Mouse (Mus musculus): ENCODE data around the gene Dglucy.

The Dglucy gene

DNA sequence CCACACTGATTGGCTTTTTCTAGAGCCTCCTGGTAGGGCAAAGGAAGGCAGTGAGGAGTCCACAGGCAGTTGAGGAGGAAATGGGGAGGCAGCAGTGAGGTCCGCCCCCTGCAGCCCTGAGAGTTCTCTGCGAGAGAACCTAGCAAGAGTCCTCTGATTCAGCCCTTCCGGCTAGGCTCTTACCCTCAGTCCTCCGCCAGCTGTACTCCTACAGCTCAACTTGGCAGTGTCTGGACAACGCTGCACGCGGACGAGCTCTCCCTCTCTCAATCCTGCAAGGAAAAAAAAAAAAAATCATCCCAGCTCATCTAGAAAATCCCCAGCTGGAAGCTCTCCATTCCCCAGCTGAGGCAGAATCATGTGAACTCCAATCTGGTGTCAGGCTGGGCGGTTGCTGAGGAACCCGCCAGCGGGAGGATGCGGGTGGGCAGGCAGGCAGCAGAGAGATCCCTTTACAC lies 109.0 kb downstream of the Dglucy start:
- peak; percentile 73 for DNase-seq

DNA sequence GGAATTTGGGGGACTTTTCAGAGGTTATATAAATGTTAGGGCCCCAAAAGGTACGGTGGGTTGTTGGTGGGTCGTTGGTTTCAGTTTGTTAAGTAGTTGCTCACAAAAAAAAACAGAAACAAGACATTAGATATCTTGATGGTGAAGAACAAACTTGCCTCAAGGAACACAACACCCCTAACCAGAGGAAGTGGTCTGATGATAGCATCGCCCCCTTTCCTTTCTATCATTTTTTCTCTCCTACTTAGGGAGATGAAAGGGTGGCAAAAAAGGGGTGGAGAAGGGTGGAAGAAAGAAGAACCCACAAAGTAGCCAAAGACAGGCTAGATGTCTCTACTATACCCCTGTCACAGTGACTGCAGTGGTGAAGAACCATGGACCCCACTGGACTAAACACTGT lies 111.7 kb downstream of the Dglucy start:
- DNase-seq = no peak

DNA sequence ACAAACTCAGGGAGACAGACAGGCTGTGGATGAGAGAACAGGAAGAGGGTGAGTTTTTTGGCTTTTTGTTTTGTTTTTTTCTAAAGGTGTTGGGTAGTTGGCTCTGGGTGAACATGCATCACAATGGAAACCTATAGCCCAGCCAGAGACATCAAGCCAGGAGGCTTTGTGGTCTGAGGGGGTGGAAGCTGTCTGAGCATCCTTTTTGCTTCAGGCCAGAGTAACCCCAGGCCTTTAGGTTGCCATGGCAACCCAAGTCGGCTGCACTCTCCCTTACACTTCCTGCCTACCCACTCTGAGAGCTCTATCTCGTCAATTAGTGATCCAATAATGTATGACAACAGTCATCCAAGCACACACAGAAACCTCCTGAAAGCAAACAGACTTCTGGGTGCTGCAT lies 116.6 kb downstream of the Dglucy start:
- no peak for DNase-seq

DNA sequence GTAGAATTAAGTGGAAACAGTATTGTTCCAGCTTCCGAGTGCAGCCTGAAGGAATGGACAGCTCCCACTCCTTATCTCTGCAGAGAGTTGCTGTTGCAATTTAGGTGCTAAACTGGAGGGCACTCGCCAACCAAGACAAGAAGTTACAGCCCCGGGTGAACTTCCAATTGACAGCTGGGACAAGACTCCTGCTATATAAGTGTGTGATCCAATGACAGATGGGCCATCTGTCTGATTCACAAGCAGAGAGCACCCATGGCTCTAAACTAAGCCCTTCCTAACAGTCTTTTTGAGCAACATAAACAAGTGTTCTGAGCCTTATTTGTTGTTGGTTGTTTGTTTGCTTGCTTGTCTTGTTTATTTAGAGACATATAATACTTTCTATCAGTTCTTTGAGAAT lies 117.8 kb downstream of the Dglucy start:
- DNase-seq = no peak

DNA sequence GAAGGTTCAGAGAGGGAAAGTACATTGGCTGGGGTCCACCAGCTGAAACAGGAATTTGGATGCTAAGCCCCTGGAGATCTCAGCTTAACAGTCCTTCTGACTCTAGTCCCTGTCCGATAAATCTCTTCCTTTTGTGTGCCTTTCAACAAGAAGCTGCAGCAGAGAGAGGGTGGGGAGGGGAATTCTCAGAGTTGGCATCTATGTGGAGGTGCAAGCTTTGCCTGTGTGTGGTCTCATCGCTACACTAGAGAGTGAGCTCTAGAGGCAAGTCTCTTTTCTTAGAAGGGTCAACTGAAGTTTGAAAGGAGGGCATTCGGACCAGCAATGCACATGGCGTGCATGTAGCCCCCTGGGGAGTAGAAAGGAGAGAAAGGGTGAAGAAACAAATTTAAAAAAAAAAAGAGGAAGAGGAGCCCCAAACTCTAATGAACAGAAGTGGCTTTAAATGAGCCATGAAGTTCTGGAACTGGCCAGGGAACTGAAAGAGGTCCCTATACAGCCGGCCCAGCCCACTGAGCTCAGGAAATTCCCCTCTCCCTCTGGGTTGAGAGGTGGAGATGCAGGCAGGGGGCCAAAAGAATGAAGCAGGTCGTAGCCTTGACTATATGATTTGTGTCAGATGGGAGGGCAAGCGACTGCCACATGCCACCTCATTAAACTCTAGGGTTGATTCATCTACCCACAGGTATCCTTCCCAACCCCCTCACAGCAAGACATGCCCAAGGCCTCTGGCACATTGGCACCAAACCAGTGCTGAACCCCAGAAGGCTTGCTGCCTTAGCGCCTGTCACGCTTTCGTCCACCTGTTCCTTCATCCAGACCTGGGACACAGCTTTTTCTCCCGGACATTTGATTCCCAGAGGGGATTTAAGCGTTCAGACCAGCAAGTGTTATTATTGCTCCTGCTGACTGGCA lies 119.1 kb downstream of the Dglucy start:
- DNase-seq = no peak

DNA sequence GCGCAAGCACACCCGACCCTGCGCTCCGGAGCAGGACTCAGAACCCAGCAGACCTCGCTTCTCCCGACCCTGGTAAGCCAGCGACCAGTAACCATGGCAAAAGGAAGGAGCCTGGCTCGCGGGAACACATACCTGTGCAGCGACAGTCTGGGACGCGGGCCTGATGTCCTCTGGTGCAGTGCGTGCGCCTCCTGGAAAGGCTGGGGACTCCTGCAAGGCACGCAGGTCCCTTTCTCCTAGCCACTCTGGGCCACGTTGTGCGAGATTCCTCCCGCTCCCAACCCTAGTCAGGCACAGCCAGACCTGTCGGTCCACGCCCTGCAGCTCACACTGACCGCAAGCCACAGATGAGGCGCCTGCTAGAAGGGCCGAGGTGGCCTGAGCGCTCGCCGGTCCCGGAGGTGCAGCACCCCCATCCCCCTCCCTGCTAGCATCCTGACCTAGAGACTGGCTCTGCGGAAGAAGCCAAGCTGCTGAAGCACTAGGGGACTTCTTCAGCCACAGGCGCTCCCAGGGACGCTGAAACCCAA lies 120.3 kb downstream of the Dglucy start:
- no peak for DNase-seq

DNA sequence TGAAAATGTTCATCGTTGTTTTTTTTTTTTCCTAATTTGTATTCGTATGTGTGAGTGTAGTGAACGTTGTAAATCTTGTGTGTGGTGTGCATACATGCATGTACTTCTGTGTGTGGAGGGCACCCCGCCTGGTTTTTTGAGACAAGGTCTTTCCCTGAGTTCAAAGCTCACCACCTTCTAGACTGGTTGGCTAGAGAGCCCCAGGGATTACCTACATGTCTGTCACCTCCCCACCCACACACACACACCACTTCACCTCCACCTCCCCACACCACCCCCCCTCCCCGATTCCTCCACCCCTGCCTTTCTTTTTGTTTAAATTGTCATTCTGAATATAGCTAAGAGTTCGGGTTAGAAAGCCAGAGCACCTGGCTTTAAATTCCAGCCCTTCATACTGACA lies 122.0 kb downstream of the Dglucy start:
- no peak for DNase-seq

DNA sequence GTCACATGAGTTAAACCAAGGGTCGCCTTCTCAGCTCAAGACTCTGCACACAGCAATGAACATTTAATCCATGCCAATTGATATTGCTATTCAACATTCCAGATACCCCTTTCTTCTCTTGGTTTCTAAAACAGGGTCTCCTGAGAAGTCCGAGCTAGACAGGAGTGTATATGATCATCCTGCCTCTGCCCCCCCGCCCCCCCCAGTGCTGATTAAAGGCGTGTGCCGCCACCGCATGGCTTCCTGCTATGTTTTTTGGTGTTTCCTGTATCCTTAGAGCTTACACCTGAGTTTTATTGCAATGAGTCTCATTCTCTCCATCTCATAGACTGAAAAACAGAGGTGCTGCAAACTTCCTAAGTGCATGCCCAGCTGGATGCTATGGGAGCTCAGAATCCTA lies 122.5 kb downstream of the Dglucy start:
- no peak for DNase-seq

DNA sequence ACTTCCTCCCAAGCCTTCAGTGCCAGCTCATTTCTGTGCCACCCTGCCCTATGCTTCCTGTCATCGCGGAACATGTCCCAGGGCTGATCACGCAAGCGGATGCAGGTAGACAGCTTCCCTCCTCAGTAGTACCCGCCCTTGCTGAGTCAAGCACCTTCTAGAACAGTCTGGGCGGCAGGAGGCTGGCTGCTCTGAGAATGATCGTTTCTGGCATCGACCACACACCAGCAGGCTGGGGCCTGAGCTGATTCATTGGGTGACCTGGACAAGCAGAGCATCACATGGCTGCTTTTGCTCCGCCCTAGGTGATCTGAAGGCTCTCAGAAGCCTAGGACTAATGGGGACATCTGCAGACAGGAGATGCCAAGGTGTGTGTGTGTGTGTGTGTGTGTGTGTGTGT lies 124.9 kb downstream of the Dglucy start:
- no peak for DNase-seq

DNA sequence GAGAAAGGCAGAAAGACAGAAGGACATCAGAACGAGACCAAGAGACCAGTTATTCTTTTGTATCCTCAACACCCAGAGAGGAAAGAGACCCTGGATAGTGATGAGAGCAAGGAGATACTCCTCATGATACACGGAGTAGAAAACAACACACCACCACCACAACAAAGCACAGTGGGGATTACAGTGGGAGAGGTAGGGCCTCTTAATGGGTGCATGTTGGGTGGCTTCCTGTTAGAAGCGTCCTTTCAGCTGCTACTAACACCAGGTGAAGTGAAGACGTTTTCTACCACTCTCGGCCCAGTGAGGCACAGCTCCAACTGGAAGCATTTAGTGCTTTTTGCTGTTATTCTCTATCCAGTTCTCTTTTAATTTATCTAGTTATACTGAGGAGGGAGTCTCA lies 128.0 kb downstream of the Dglucy start:
- DNase-seq = no peak

DNA sequence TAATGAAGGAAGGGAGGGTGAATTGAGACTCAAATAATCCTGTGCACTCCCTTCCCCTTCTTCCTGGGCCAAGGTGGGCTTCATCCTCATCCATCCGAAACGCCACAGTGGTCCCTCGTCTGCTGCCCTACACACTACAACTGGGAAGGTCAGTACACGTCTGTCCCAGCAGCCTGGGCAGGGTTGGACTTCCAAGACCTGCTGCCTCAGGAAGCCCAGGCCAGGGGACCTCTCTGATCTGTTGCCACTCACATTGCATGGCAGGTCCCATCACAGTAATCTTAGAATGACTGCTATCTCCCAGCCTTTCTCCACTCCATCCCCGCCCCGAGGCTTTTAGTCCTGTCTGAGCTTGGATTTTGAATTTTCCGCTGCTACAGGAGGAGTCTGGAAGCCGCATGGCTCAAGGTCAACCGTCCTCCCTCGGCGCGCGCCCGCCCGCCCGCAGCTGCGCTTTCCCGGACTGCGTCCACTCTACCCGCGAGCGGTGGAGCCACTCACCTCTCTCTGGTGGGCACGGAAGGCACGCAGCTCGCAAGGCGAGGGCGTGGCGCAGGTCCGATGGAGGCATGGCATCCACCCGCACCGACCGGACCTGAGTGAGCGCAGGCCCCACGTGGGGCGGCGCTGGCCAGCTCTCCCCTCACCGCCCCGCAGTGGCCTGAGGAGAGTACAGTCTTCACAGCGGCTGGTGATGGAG lies 128.9 kb downstream of the Dglucy start, which contains the start of gene Gpr68:
Gpr68 (minus strand) TSS at position 601 of the 700 bp plus-strand sequence.
- DNase-seq = no peak

DNA sequence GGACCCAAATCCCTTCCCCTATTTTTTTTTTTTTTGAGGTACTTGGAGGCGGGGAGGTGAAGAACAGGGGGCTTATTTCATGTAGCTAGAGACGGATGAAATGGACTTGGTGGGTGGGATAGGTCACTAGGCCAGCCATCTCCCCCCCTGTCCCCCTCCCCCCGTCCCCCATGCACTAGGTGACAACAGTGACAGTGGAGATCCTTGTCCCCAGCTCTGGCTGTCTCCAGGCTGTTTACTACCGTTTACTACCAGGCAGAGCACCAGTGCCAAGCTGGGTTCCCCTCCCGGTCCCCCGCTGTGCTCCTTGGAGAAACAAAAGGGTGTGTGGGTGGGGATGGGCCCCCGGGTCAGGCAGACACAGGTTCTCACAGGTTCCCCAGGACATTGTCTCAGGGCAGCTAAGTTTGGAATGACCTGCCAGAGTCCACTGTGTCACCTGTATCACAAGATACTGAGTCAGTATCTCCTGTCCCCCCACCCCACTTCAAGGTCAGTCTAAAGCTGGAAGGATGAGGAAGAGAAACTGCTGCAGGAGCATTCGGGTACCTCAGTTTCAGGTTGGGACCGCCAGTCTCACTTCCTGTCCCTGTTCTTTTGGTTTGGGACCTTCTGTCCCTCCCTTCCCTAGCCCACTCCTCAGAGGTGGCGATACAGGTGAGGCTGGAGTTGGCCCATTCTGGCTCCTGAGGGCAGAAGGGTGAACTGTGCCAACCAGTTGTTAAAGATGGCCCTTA lies 129.6 kb downstream of the Dglucy start:
- no peak for DNase-seq

DNA sequence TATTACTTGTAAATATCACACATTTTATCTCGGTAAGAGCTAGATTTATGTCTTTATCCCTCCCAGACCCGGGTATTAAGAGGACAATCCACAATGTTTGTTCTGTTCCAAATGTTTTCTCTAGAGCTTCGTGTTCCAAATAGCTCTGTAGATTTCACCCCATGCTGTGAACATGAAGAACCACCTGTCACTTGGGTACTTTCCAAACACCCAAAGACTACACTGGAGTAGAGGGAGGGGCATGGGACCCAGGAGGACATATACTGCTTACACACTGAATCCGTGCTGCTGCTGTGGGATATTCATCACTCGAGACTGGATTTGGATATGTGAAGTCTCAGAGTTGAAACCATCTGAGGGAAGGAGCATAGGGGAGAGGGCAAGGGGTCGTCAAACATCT lies 130.9 kb downstream of the Dglucy start:
- DNase-seq = no peak

DNA sequence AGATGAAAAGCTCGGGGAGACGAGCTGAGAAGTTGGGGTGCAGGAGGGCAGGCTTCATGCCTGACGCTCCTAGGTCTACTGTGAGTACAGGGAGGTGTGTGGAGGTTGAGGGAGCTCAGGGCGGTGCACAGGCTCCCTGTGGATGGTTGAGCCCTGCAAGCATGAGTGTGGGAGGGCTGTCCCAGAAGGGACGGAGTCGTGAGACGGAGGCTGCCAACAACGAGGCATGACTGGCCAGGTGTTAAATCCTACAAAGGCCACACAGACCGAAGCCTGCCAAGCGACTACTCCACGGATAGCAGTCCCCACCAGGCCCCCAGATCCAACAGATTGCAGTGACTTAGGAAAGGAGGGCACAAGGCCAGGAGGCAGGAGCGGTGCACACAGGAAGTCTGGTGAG lies 131.9 kb downstream of the Dglucy start:
- DNase-seq = no peak

DNA sequence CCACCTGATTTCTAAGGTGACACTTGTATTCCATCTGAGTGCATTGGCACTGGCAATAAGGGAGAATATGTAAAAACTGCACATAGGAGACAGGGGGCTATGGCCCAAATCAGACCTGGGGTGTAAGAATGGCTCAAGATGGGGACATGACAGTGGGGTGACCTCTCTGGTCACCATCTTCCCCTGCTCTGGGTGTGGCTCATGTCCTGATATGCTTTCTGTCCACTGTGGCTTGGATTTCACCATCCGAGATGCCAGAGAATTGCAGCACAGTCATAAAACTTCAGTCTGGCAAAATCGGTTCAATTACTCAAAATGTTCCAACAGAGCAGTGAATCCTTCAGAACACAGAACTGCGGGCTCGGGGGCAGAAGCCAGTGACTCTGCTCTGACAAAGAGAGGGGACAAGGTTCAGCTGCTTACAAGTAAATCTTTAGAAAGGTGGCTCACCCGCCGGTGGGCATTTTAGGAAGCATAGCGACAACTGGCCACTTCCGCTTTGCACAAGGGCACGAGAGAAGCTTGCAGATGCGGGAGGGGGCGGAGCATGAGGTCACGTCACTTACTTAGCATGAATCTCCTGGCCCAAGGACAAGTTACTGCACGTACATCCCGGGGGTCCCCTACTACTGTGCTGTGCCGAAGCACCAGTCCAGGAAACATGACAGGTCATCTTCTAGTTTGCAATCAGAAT lies 145.9 kb downstream of the Dglucy start:
- no peak for DNase-seq

DNA sequence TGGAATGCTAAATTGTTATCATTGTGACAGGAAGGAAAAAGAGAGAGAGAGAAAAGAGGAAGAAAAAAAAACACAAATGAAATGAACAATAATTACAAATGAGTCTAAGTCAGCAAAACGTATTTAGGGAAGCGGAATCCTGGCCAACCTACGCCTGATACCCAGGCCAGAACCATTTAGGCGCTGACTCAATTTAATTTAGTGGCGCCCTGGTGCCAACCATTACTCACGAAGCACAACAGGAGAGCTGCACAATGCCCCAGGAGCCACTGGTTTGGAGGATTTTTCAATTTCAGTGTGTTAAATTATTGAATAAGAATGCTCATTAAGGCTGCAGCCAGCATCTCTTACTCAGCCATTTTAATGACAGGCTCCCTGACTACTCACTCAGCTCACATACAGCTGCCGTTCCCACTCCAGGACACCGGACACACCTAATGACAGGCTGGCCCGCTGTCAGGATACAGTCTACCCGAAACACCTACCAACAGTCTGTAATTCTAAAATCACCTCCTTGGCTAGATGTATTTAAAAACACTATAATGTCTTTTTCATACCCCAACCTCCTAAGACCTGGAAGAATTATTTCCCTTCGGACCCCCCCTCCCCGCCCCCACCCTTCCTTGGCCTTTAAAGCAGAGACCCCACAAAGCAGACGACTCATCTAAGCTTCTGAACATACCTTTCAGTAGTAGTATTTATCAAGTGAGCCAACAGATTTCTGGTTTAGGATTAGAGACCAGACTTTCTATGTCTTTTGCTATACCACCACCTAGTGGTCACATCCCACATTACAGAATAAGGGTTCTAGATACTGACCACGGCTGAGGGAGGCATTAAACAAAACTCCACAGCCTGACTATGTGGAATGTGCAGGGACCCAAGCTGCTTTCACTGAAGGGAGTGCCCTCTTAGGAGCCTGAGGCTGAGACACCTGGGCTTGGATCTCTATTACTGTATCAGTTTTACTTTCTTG lies 147.1 kb downstream of the Dglucy start:
- DNase-seq = peak; percentile 85

DNA sequence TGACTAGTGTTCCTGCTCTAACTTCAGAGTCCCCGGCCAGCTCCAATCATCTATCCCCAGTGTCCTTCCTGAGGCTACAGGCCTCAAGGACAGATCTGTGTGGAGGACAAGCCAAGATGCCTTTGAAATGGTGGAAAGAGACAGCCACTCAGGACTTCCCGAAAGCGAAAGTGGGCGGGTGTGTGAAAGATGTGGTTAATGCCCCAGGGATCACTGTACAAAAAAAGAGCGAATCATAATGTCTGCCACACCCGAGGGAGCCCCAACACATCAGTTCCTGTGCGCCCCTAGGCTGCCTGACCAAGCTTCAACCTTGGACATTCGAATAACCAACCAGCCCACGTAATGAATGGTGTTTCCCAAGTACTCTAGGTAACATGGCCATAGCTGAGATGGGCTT lies 149.4 kb downstream of the Dglucy start:
- no peak for DNase-seq

DNA sequence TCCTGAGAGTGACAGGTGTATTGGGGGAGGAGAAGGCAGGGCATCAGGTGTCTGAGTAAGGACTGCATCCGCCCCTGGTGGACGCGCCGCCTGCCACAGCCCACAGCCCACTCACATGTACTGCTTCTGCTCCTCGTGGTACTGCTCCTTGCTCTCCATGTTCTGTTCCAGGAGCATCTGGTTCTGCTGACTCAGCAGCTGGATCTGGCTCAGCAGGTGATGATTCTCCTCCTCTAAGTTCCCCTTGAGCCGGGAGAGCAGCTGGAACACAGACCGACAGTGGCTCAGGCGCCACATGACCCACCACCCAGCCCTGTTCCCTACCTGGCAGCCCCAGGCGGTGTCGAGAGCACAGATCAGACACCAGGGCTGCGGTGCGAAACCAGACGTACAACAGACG lies 152.8 kb downstream of the Dglucy start:
- DNase-seq = no peak

DNA sequence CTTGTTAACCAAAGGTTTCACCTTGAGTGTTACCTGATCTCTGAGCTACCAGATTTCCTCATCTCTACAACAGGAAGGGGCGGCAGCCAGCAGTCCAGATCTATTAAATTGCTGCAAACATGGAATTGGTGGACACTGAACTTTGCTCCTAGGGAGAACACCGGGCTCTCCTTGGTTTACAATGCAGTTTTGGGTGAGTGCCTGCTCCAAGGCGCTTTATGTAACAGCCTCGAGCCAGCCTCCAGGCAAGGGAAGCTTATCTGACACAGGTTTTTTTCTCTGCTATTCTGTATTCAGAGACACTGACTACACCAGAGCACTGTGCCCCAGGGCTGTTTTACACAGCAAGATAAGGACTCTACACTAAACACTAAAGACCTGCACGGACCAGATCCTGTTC lies 155.9 kb downstream of the Dglucy start:
- DNase-seq = no peak

DNA sequence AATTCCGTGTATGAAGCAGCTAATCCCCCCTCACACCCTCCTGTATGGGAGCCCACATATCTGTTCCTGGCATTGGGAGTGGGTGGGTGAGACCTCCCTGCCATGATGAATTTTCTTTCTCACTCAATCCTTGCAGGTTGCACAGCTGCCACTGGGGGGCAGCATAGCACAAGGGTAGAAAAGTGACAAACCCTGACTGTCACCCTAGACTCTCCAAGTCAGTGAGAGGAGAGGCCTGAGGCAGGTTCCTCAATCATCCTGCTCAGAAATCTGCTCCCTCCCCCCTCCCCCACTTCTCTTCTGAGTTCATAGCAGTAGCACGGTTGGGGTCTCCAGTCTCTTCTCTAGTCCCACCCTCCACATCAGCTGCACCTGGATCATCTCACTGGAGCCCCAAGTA lies 157.3 kb downstream of the Dglucy start:
- peak; percentile 86 for DNase-seq

DNA sequence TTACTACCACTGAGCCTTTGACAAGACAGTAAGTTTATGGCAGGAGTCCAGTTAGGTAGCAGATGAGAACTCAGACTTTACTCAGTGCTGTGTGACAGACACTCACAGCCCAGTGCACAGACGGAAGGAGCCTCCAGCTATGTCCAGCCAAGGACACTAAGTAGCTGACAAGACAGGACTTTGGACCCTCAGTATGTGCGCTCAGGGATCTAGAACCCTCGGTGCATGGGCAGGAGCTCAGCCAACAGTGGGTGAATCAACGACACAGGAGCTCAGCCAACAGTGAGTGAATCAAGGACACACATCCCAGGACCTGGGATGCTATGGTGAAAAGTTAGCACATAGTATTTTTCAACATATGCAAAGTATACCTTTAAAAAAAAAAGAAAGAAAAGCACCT lies 157.9 kb downstream of the Dglucy start:
- no peak for DNase-seq
